Mouse (Mus musculus) kidney, embryonic 15.5 days (tissue): ENCODE results near the gene Samhd1. TPM values are rescaled to one million over a fixed set of nuclear protein-coding genes. Genes with fewer than 3 reads are reported as not detected.

Source experiments
- ATAC-seq: fragments of 200-750 bp; cut with Nextera tagmentation; replicated peaks from 2 replicates; pipeline ENCODE4 v1.8.0; 2017; ENCODE audit warnings: moderate TSS enrichment; ENCODE audit not compliant: low FRiP score
- H3K27ac ChIP-seq: fragments of 300-500 bp; sonication (generic); 2 replicates; pipeline ENCODE4 v1.5.1; 2015; ENCODE audit warnings: mild to moderate bottlenecking, inconsistent platforms
- H3K27me3 ChIP-seq: fragments of 300-500 bp; sonication (generic); 2 replicates; pipeline ENCODE4 v1.6.1; 2015; ENCODE audit warnings: inconsistent platforms
- H3K36me3 ChIP-seq: fragments of 300-500 bp; sonication (generic); 2 replicates; pipeline ENCODE4 v1.6.1; 2015; ENCODE audit warnings: inconsistent platforms
- H3K4me1 ChIP-seq: fragments of 300-500 bp; sonication (generic); 2 replicates; pipeline ENCODE4 v1.6.1; 2015; ENCODE audit warnings: inconsistent platforms
- H3K4me2 ChIP-seq: fragments of 300-500 bp; sonication (generic); 2 replicates; pipeline ENCODE4 v1.6.1; 2015; ENCODE audit warnings: moderate library complexity, mild to moderate bottlenecking, inconsistent platforms
- H3K4me3 ChIP-seq: fragments of 300-500 bp; sonication (generic); replicated peaks from 2 replicates; pipeline ENCODE4 v1.5.1; 2015; ENCODE audit warnings: mild to moderate bottlenecking, inconsistent platforms
- H3K9ac ChIP-seq: fragments of 300-500 bp; sonication (generic); 2 replicates; pipeline ENCODE4 v1.6.1; 2015; ENCODE audit warnings: mild to moderate bottlenecking, inconsistent platforms
- H3K9me3 ChIP-seq: fragments of 300-500 bp; sonication (generic); replicated peaks from 2 replicates; pipeline ENCODE4 v1.6.1; 2016; ENCODE audit warnings: inconsistent platforms
- WGBS: fragments of 180-500 bp; shearing (Covaris S2); methylation state at CpG from one replicate; pipeline ENCODE4 v1.1.7; 2015; ENCODE audit warnings: mixed read lengths; 5-methylcytosine and 5-hydroxymethylcytosine counted together
- polyA plus RNA-seq: library from polyadenylated mRNA; unstranded; fragments of >200 nt; fragmentation: Nextera tagmentation; extraction: Ambion mirVana; gene quantifications from 2 replicates; pipeline ENCODE4 v1.2.1, GENCODE M21; 2015

Samhd1 gene
- polyA plus RNA-seq, 1 experiment from 2014 or later, result 27.2 TPM

- Histone ChIP-seq H3K9ac (no peak overlapping the region), H3K27me3 (no peaks in the 10 kb centered on the region)
- WGBS, result 70% methylated on average over 7 of the region's 7 CpGs
Measured at GRCm38 (mm10) chr2:157065879-157066226, 69.2 kb downstream of the Samhd1 start.

DNA sequence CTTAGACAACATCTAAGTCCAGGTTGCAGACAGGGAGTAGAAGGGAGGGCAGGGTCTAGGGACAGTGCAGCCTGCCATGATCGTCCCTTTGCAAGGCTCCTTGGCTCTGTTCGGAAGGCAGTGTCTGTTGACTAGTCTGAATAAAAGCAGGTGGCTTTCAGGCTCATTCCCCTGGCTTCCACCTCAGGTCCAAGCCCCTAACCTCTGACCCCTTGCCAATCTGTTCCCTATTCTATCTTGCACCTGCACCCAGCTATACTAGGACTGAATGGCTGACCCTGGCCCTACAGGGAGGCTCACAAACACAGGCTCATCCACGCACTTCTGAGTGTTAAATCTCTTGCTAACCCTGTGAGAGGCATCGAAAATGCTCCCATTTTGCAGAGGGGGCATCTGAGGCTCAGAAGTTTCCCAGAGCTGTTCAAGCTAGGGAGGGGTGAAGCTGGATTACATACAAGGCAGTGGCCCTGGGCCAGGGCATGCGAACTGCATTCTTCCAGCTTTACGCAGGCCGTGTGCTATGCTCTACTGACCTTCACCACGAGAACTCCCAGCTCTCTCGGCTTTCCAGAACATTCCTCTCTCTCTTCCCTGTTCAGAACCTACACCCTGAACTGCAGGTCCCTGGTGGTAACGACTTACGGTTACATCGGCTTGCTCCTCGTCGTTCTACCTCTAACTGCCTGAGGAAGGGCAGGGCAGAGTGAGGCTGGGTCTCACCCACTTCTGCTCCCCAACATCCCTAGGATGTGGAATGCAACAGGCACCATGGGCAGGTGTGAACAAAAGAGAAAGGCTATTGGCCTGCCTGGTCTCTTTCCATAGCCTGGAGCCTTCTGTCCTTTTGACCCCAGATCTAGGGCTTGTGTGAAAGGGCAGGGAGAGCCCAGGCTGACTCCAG, 69.8 kb downstream of the Samhd1 start:
- H3K9me3 ChIP-seq, result no peaks in the 10 kb centered on the region
- H3K36me3 ChIP-seq, result peaks cover 8% of the 10 kb centered on the region
- 65% methylated on average over 14 of the region's 14 CpGs for WGBS
- no peaks in the 10 kb centered on the region for H3K27me3 ChIP-seq
- no peak overlapping the region for H3K4me3 ChIP-seq
- H3K27ac ChIP-seq, result peak overlapping the region; percentile 34
- H3K4me2 ChIP-seq, result no peak overlapping the region
- H3K9ac ChIP-seq, result no peak overlapping the region
- no peak for ATAC-seq
- peaks cover 64% of the 10 kb centered on the region for H3K4me1 ChIP-seq

More at GRCm38 (mm10) chr2:157065879-157066226, 69.2 kb downstream of the Samhd1 start:
- ATAC-seq, result no peak
- H3K4me3 ChIP-seq, result no peak overlapping the region
- 0 out of 2 replicates have a peak, but pooled peaks cover 4% of the 10 kb centered on the region for H3K36me3 ChIP-seq
- H3K9me3 ChIP-seq, result no peaks in the 10 kb centered on the region
- H3K27ac ChIP-seq, result peak overlapping the region; percentile 34
- no peak overlapping the region for H3K4me2 ChIP-seq
- peaks cover 69% of the 10 kb centered on the region for H3K4me1 ChIP-seq

DNA sequence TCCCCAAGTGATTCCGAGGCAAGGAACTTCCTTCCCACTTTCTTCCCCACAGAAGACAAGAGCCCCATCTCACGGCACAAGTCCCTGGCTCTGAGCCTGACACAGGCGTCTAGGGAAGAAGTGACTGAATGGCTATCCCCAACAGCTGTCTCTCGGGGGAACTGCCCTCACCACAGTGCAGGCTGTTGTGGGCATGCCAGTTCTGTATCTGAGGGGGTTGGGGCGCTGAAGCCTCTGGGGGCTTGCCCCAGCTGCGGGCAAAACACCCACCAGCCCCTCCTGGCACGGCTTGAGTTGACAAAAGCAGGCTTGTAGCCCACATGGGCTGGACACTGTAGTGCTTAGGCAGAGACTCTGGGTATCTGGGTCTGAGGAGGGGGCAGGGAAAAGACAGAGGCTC, 70.9 kb downstream of the Samhd1 start:
- Histone ChIP-seq H3K4me3 (no peak overlapping the region), H3K27ac (peak overlapping the region; percentile 25; the same call in 1 of the 2 replicates), H3K4me1 (peaks cover 62% of the 10 kb centered on the region), H3K9ac (no peak overlapping the region), H3K27me3 (no peaks in the 10 kb centered on the region), H3K9me3 (no peaks in the 10 kb centered on the region), H3K36me3 (peaks cover 19% of the 10 kb centered on the region), H3K4me2 (no peak overlapping the region)
- WGBS, result 74% methylated on average over 7 of the region's 7 CpGs
- no peak for ATAC-seq

DNA sequence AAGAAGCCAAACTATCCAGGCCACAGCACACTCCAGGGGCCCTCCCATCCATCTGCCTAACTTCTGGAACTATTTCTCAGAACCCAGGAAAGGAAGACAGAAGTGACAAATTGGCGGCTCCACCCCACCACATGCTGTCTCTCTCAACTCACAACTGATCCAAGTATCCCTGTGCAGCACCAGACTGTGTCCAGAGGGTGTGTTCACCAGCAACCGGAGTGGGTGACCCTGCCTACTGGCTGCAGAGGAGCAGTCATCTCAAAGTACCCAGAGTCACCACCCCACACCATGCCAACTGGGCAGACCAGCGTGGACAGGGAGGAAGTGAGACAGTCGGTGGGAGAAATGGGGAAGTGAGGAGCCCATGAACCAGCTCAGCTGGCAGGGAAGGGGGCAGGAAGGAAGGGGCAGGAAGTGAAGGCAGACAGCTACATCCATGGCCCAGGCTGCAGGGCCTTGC, 71.8 kb downstream of the Samhd1 start:
- H3K4me1 ChIP-seq, result peaks cover 64% of the 10 kb centered on the region
- H3K27me3 ChIP-seq, result no peaks in the 10 kb centered on the region
- H3K9me3 ChIP-seq, result no peaks in the 10 kb centered on the region
- WGBS, result 61% methylated on average over 4 of the region's 4 CpGs
- H3K9ac ChIP-seq, result no peak overlapping the region
- H3K27ac ChIP-seq, result no peak overlapping the region
- H3K4me3 ChIP-seq, result no peak overlapping the region
- H3K4me2 ChIP-seq, result no peak overlapping the region
- no peak for ATAC-seq
- H3K36me3 ChIP-seq, result peaks cover 20% of the 10 kb centered on the region

GRCm38 (mm10) chr2:157060557-157061305, 74.3 kb downstream of the Samhd1 start:
- Histone ChIP-seq H3K9ac (no peak overlapping the region), H3K4me1 (peaks cover 59% of the 10 kb centered on the region), H3K4me2 (no peak overlapping the region), H3K4me3 (no peak overlapping the region), H3K27ac (no peak overlapping the region), H3K9me3 (no peaks in the 10 kb centered on the region), H3K27me3 (no peaks in the 10 kb centered on the region), H3K36me3 (peaks cover 38% of the 10 kb centered on the region)
- no peak for ATAC-seq
- 80% methylated on average over 11 of the region's 11 CpGs for WGBS

DNA sequence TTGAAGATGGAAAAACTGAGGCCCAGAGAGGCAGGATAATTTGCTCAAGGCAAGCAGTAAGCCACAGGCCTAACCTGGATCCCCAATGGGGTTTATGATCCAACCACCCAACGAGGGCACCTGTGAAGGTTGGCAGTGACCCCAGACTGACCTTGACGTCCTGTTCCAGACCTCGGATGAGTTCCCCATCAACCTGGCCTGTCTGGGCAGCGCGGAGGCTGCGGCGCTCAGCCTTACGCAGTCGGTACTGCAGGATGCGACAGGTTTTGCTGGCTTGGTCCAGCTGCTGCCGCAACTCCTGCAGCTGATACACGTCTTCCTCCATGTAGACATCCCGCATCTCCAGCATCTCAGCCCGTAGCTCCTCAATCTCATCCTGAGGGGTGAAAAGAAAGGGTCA, 75.0 kb downstream of the Samhd1 start:
- peaks cover 55% of the 10 kb centered on the region for H3K4me1 ChIP-seq
- no peaks in the 10 kb centered on the region for H3K9me3 ChIP-seq
- peaks cover 41% of the 10 kb centered on the region for H3K36me3 ChIP-seq
- 86% methylated on average over 14 of the region's 14 CpGs for WGBS
- no peaks in the 10 kb centered on the region for H3K27me3 ChIP-seq
- no peak overlapping the region for H3K4me3 ChIP-seq
- ATAC-seq, result no peak
- peak overlapping the region; percentile 91; the same call in 1 of the 2 replicates for H3K27ac ChIP-seq
- H3K4me2 ChIP-seq, result no peak overlapping the region
- H3K9ac ChIP-seq, result no peak overlapping the region

DNA sequence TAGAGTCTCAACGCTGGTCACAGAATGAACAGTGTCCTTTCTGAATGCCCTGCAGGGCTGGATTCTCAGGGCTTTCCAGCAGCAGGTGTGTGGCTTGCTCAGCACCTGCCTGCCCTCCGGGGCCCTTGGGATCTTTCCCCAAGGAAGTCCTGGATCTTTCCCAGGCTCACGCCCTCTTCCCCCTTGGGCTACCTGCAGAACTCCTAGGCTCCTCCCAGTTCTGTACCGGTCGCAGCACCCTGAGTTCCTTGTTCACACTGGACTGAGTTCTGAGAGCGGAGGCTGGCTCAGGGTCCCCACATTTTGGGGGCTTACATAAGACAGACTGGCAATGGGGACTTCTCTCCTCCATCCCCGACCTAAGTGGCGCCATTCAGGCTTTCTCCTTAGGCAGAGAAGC, 75.9 kb downstream of the Samhd1 start:
- H3K9me3 ChIP-seq, result no peaks in the 10 kb centered on the region
- 55% methylated on average over 8 of the region's 8 CpGs for WGBS
- ATAC-seq, result peak; percentile 17; the same call in 1 of the 2 replicates
- no peaks in the 10 kb centered on the region for H3K27me3 ChIP-seq
- H3K27ac ChIP-seq, result peak overlapping the region; percentile 91
- H3K4me1 ChIP-seq, result peaks cover 56% of the 10 kb centered on the region
- H3K4me3 ChIP-seq, result no peak overlapping the region
- H3K4me2 ChIP-seq, result peak overlapping the region; percentile 51
- H3K36me3 ChIP-seq, result peaks cover 43% of the 10 kb centered on the region
- peak overlapping the region; percentile 21 for H3K9ac ChIP-seq

DNA sequence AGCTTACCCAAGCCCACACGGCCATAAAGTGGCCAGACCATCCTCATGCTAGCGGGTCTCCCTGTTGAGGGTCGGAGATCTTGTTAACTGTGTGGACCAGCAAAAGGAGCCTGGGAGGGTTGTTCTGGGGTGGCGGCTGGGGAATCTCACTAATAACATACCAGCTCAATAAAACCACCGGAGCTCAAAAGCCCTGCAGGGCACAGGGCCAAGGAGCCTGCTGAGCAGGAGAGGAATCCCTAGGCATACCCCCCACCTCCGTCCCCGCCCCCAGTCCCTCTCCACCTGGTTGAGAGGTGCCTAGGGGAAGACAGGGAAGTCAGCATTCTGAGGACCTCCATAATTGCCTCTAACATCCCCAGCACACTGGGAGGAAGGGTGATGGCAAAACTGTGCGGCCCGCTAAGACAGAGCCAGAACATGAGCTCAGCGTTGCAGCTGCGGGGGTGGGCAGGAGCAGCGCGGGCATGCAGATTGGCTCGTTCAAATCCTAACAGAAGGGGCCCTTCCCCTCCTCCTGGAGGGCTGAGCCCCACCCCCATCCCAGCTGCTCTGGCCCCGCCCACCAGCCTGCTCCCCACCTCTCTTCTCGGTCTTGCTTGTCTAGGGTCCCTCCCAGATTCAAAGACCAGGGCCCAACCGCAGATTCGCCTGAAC, 76.6 kb downstream of the Samhd1 start:
- H3K27ac ChIP-seq, result peak overlapping the region; percentile 91
- peaks cover 49% of the 10 kb centered on the region for H3K4me1 ChIP-seq
- H3K4me3 ChIP-seq, result peak overlapping the region; percentile 9
- 15% methylated on average over 18 of the region's 18 CpGs for WGBS
- peak; percentile 88 for ATAC-seq
- H3K36me3 ChIP-seq, result peaks cover 48% of the 10 kb centered on the region
- peak overlapping the region; percentile 31 for H3K9ac ChIP-seq
- no peaks in the 10 kb centered on the region for H3K9me3 ChIP-seq
- H3K27me3 ChIP-seq, result no peaks in the 10 kb centered on the region
- H3K4me2 ChIP-seq, result peak overlapping the region; percentile 51

DNA sequence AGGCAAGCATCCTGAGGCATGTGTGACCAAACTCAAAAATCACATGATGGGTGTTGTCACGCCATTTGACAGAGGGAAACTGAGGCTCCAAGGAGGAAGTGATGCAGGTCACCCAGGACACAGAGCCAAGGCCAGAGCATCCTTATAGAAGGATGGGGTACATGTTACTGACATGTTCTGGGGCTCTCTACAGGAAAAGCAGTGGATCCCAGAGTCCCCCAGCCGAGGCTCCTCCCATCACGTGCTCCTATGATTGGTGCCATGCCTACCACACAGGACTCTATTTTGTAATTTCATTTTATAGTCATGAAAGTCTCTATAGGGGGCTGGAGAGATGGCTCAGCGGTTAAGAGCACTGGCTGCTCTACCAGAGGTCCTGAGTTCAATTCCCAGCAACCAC, 77.3 kb downstream of the Samhd1 start:
- no peak for ATAC-seq
- H3K9me3 ChIP-seq, result no peaks in the 10 kb centered on the region
- no peak overlapping the region for H3K4me2 ChIP-seq
- peaks cover 55% of the 10 kb centered on the region for H3K36me3 ChIP-seq
- H3K27ac ChIP-seq, result peak overlapping the region; percentile 91
- no peak overlapping the region for H3K9ac ChIP-seq
- H3K27me3 ChIP-seq, result no peaks in the 10 kb centered on the region
- 88% methylated on average over 4 of the region's 4 CpGs for WGBS
- no peak overlapping the region for H3K4me3 ChIP-seq
- H3K4me1 ChIP-seq, result peaks cover 47% of the 10 kb centered on the region

GRCm38 (mm10) chr2:157057186-157057585, 77.9 kb downstream of the Samhd1 start:
- Histone ChIP-seq H3K4me1 (peaks cover 51% of the 10 kb centered on the region), H3K4me2 (no peak overlapping the region), H3K27me3 (no peaks in the 10 kb centered on the region), H3K4me3 (no peak overlapping the region), H3K9me3 (no peaks in the 10 kb centered on the region), H3K36me3 (peaks cover 61% of the 10 kb centered on the region), H3K9ac (no peak overlapping the region), H3K27ac (no peak overlapping the region)
- no peak for ATAC-seq
- WGBS, result 87% methylated on average over 3 of the region's 3 CpGs

GRCm38 (mm10) chr2:157055721-157056120, 79.3 kb downstream of the Samhd1 start:
- ATAC-seq, result no peak
- no peaks in the 10 kb centered on the region for H3K27me3 ChIP-seq
- H3K4me2 ChIP-seq, result no peak overlapping the region
- no peaks in the 10 kb centered on the region for H3K9me3 ChIP-seq
- H3K9ac ChIP-seq, result no peak overlapping the region
- WGBS, result 92% methylated on average over 6 of the region's 6 CpGs
- H3K4me1 ChIP-seq, result peaks cover 54% of the 10 kb centered on the region
- 0 out of 2 replicates have a peak overlapping the region, but pooled peaks have one; percentile 60 for H3K27ac ChIP-seq
- H3K36me3 ChIP-seq, result peaks cover 74% of the 10 kb centered on the region
- no peak overlapping the region for H3K4me3 ChIP-seq
